Comparison of ENCODE assay signal across 18 mouse cellular contexts in the genomic region with DNA sequence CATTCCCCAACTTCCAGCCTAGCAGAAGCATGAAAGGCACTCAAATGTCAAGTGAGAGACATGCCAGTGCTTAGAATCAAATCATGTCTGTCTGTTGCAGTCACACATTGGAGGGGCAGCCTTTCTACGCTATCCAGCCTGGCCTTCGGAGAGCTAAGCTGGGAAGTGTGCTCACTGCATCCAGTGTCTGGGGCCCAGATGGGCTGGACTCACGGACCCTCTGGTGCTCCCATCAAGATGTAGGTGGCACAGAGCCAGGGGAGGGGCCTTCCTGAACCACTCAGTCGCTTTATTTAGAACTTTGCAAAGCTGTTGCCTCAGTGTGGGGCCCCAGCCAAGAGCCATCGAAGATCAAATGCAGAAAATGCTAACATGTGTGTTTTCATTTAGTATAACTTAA. TPM values are rescaled to one million over a fixed set of nuclear protein-coding genes. Genes with fewer than 3 reads are reported as not detected.
DNase-seq lines count a peak whose midpoint lies in the region; ATAC-seq and TF ChIP-seq lines count a peak whose summit lies in the region.
"Had no signal": no experiment of that assay in that cellular context is flagged by ENCODE, and none has a peak within 500 bp of the region (broad histone marks: within the 10 kb centered on the region; RNA-seq: fewer than 3 reads in every experiment).

No protein-coding gene starts in this region.

- no peak for TF ChIP-seq EP300 in stomach, postnatal 0 days (optimal IDR thresholded peaks at IDR 0.05)

- DNase-seq in heart, postnatal 36 days: no peak
- no peak for DNase-seq in stomach, postnatal 0 days (ENCODE audit: low spot score)
- DNase-seq in heart, postnatal 14 days: peak; percentile 54
- DNase-seq in adrenal gland, postnatal 36 days: no peak
- DNase-seq in adrenal gland, postnatal 14 days: no peak
- DNase-seq: cerebellum, adult 9-10 months; thymus, adult 18-20 months had no signal

- peak overlapping the region; percentile 79 for H3K27ac ChIP-seq in heart, embryonic 13.5 days (replicated peaks)
- no peak overlapping the region for H3K27ac ChIP-seq in stomach, embryonic 14.5 days (ENCODE audit: low read length)
- H3K27ac ChIP-seq in stomach, postnatal 0 days (replicated peaks): no peak overlapping the region
- H3K27ac ChIP-seq: hindbrain, embryonic 13.5 days; liver, embryonic 14.5 days; midbrain, embryonic 15.5 days had no signal

- 25% methylated on average over 5 of the region's 5 CpGs for WGBS in heart, embryonic 13.5 days
- 48% methylated on average over 5 of the region's 5 CpGs for WGBS in stomach, embryonic 14.5 days
- 33% methylated on average over 5 of the region's 5 CpGs for WGBS in stomach, postnatal 0 days

- H3K27me3 ChIP-seq in heart, embryonic 13.5 days (replicated peaks): no peaks in the 10 kb centered on the region
- H3K27me3 ChIP-seq in stomach, embryonic 14.5 days (ENCODE audit: control insufficient read depth, insufficient read depth, low read length): no peaks in the 10 kb centered on the region
- H3K27me3 ChIP-seq in stomach, postnatal 0 days (ENCODE audit: control insufficient read depth, insufficient read depth, low read length): no peaks in the 10 kb centered on the region
- H3K27me3 ChIP-seq: hindbrain, embryonic 13.5 days; midbrain, embryonic 15.5 days had no signal

- 0 out of 2 replicates have a peak, but pooled peaks have one; percentile 62 for ATAC-seq in heart, embryonic 13.5 days (ENCODE audit: extremely low read depth, insufficient number of reproducible peaks, low FRiP score, low TSS enrichment)
- peak; percentile 46; the same call in 1 of the 2 replicates for ATAC-seq in stomach, embryonic 14.5 days (ENCODE audit: insufficient number of reproducible peaks, insufficient read depth, low FRiP score, low read depth)
- no peak for ATAC-seq in stomach, postnatal 0 days (ENCODE audit: low FRiP score, low TSS enrichment)
- ATAC-seq: midbrain, embryonic 15.5 days had no signal

- H3K9ac ChIP-seq in heart, embryonic 13.5 days: no peak overlapping the region
- no peak overlapping the region for H3K9ac ChIP-seq in stomach, embryonic 14.5 days (replicated peaks; ENCODE audit: low read depth, low read length)
- no peak overlapping the region for H3K9ac ChIP-seq in stomach, postnatal 0 days (ENCODE audit: low read length)
- H3K9ac ChIP-seq: hindbrain, embryonic 13.5 days; liver, embryonic 14.5 days; midbrain, embryonic 15.5 days had no signal

- H3K36me3 ChIP-seq in heart, embryonic 13.5 days: peaks cover 7% of the 10 kb centered on the region; the same call in 1 of the 2 replicates
- no peaks in the 10 kb centered on the region for H3K36me3 ChIP-seq in stomach, embryonic 14.5 days (ENCODE audit: control insufficient read depth, insufficient read depth, low read length)
- H3K36me3 ChIP-seq in stomach, postnatal 0 days (ENCODE audit: control insufficient read depth, insufficient read depth, low read length): no peaks in the 10 kb centered on the region
- H3K36me3 ChIP-seq: hindbrain, embryonic 13.5 days; midbrain, embryonic 15.5 days had no signal

- H3K9me3 ChIP-seq in heart, embryonic 13.5 days: no peaks in the 10 kb centered on the region
- no peaks in the 10 kb centered on the region for H3K9me3 ChIP-seq in stomach, embryonic 14.5 days (ENCODE audit: control insufficient read depth, low read depth, low read length)
- H3K9me3 ChIP-seq in stomach, postnatal 0 days (ENCODE audit: control insufficient read depth, low read length): no peaks in the 10 kb centered on the region
- H3K9me3 ChIP-seq: hindbrain, embryonic 13.5 days; midbrain, embryonic 15.5 days had no signal

- intact Hi-C loops in heart, postnatal 36 days (cut with DNase I): no loop called here
- intact Hi-C loops in heart, postnatal 14 days (cut with DNase I): no loop called here

- H3K4me1 ChIP-seq in heart, embryonic 13.5 days: peaks cover 28% of the 10 kb centered on the region
- peaks cover 15% of the 10 kb centered on the region; the same call in 1 of the 2 replicates for H3K4me1 ChIP-seq in stomach, embryonic 14.5 days (ENCODE audit: control insufficient read depth, insufficient read depth, low read length)
- no peaks in the 10 kb centered on the region; the same call in 1 of the 2 replicates for H3K4me1 ChIP-seq in stomach, postnatal 0 days (replicated peaks; ENCODE audit: control insufficient read depth, insufficient read depth)
- H3K4me1 ChIP-seq: hindbrain, embryonic 13.5 days; midbrain, embryonic 15.5 days had no signal

- no peak for TF ChIP-seq CTCF in stomach, postnatal 0 days (IDR thresholded peaks at IDR 0.05; ENCODE audit: low read depth)

- no peak overlapping the region for H3K4me3 ChIP-seq in heart, embryonic 13.5 days
- H3K4me3 ChIP-seq in stomach, embryonic 14.5 days (ENCODE audit: low read depth, low read length): no peak overlapping the region
- H3K4me3 ChIP-seq in stomach, postnatal 0 days (ENCODE audit: low read depth, low read length): no peak overlapping the region
- H3K4me3 ChIP-seq: hindbrain, embryonic 13.5 days; midbrain, embryonic 15.5 days had no signal

- H3K4me2 ChIP-seq in heart, embryonic 13.5 days: peak overlapping the region; percentile 22; the same call in 1 of the 2 replicates
- no peak overlapping the region for H3K4me2 ChIP-seq in stomach, embryonic 14.5 days (replicated peaks; ENCODE audit: low read depth, low read length)
- H3K4me2 ChIP-seq in stomach, postnatal 0 days (replicated peaks; ENCODE audit: low read depth): no peak overlapping the region
- H3K4me2 ChIP-seq: hindbrain, embryonic 13.5 days; midbrain, embryonic 15.5 days had no signal

RNA-seq across cellular contexts. Expression of a gene that starts 43.7 kb away (rescaled TPM):
- not detected in 2 replicates for polyA plus RNA-seq in heart, embryonic 13.5 days (2015; fragmentation: Nextera tagmentation; extraction: Ambion mirVana)
- total RNA-seq in heart, postnatal 36 days (2021): not detected
- polyA plus RNA-seq in stomach, embryonic 14.5 days (2014; fragmentation: Nextera tagmentation; extraction: Ambion mirVana): 7.4 and 10.9 TPM in 2 replicates
- polyA plus RNA-seq in stomach, postnatal 0 days (2015; fragmentation: Nextera tagmentation; extraction: Ambion mirVana): 167 and 174 TPM in 2 replicates
- total RNA-seq in heart, postnatal 14 days (2021): under 1 TPM in 1 of 2 experiments, not detected in 1; 0.12 TPM
- total RNA-seq in adrenal gland, postnatal 36 days (2021): not detected
- 0.64 TPM in 1 of 2 replicates, not detected in the other for total RNA-seq in adrenal gland, postnatal 14 days (2021)
- total RNA-seq: gastrocnemius, postnatal 4 days; left cerebral cortex, postnatal 36 days; megakaryocyte, adult 5-6 weeks had no signal
- polyA plus RNA-seq: forebrain, embryonic 11.5 days; frontal cortex, adult 2 months; hindbrain, embryonic 13.5 days; kidney, embryonic 14.5 days; liver, embryonic 14.5 days had no signal

RNA-seq across cellular contexts. Expression of a gene that starts 52.2 kb away (rescaled TPM):
- 52.9 and 65.4 TPM in 2 replicates for polyA plus RNA-seq in heart, embryonic 13.5 days (2015; fragmentation: Nextera tagmentation; extraction: Ambion mirVana)
- 100 to 1,000 TPM; 120 to 129 TPM for total RNA-seq in heart, postnatal 36 days (2021)
- polyA plus RNA-seq in stomach, embryonic 14.5 days (2014; fragmentation: Nextera tagmentation; extraction: Ambion mirVana): 10.2 and 14.7 TPM in 2 replicates
- polyA plus RNA-seq in stomach, postnatal 0 days (2015; fragmentation: Nextera tagmentation; extraction: Ambion mirVana): 48.6 and 51.6 TPM in 2 replicates
- 100 to 1,000 TPM; 151 to 162 TPM for total RNA-seq in heart, postnatal 14 days (2021)
- 10 to 100 TPM; 38.5 to 94.6 TPM for total RNA-seq in adrenal gland, postnatal 36 days (2021)
- 77.0 and 81.6 TPM in 2 replicates for total RNA-seq in adrenal gland, postnatal 14 days (2021)
- total RNA-seq: megakaryocyte, adult 5-6 weeks had no signal

Comparison
In these comparisons a context has a peak if more than half of its experiments do, and no peak if none do; other contexts are left out.
1. DNase-seq: peak in heart, postnatal 14 days (2 of 2); none in heart, postnatal 36 days (0 of 2), stomach, postnatal 0 days (single experiment), adrenal gland, postnatal 36 days (0 of 2) and adrenal gland, postnatal 14 days (single experiment).